Mouse (Mus musculus) hindbrain, postnatal 0 days (tissue): ENCODE measurements at regions not wholly inside any gene's neighbourhood (a gene's known extent, or its start where the extent isn't known, plus 50 kb on each side); places are given as distances from the start of the nearest gene placed in this dataset.

Source experiments
- ATAC-seq: fragments of 200-750 bp; cut with Nextera tagmentation; 2 replicates; pipeline ENCODE4 v1.8.0; 2017; ENCODE audit warnings: mild to moderate bottlenecking, moderate TSS enrichment, moderate library complexity
- DNase-seq: peaks from one replicate; pipeline ENCODE4 v3.0.0-alpha.2; 2015; ENCODE audit warnings: low spot score
- H3K27ac ChIP-seq: fragments of 300-500 bp; sonication (generic); 2 replicates; pipeline ENCODE4 v1.5.1; 2014; ENCODE audit warnings: mild to moderate bottlenecking
- H3K27me3 ChIP-seq: fragments of 300-500 bp; sonication (generic); 2 replicates; pipeline ENCODE4 v1.6.1; 2014; ENCODE audit warnings: low read length, mixed read lengths; ENCODE audit not compliant: insufficient read depth
- H3K36me3 ChIP-seq: fragments of 300-500 bp; sonication (generic); 2 replicates; pipeline ENCODE4 v1.6.1; 2014; ENCODE audit warnings: low read length, mixed read lengths; ENCODE audit not compliant: insufficient read depth
- H3K4me1 ChIP-seq: fragments of 300-500 bp; sonication (generic); 2 replicates; pipeline ENCODE4 v1.6.1; 2014; ENCODE audit warnings: antibody characterized with exemption, low read length, mixed read lengths; ENCODE audit not compliant: insufficient read depth
- H3K4me2 ChIP-seq: fragments of 300-500 bp; sonication (generic); 2 replicates; pipeline ENCODE4 v1.6.1; 2014; ENCODE audit warnings: low read depth, mild to moderate bottlenecking, low read length, moderate library complexity, mixed read lengths
- H3K4me3 ChIP-seq: fragments of 300-500 bp; sonication (generic); 2 replicates; pipeline ENCODE4 v1.5.1; 2014; ENCODE audit warnings: low read length
- H3K9ac ChIP-seq: fragments of 300-500 bp; sonication (generic); replicated peaks from 2 replicates; pipeline ENCODE4 v1.6.1; 2014; ENCODE audit warnings: mild to moderate bottlenecking, low read length, moderate library complexity, mixed read lengths
- H3K9me3 ChIP-seq: fragments of 300-500 bp; sonication (generic); 2 replicates; pipeline ENCODE4 v1.6.1; 2016; ENCODE audit warnings: low read length, mixed read lengths
- CTCF ChIP-seq: IDR thresholded peaks from 2 replicates; pipeline ENCODE4 v1.5.1; 2016; ENCODE audit warnings: antibody characterized with exemption, control low read depth, low read depth
- WGBS: fragments of 180-500 bp; shearing (Covaris S2); extraction: QIAGEN DNeasy Blood & Tissue Kit; methylation state at CpG from one replicate; pipeline ENCODE4 v1.1.7; 2014; 5-methylcytosine and 5-hydroxymethylcytosine counted together

- H3K27ac ChIP-seq, result no peak overlapping the region
- H3K4me3 ChIP-seq, result no peak overlapping the region
- 82% methylated on average over 7 of the region's 7 CpGs for WGBS
- DNase-seq (no peak), ATAC-seq (no peak)
- no peak overlapping the region for H3K4me2 ChIP-seq
- H3K9me3 ChIP-seq, result no peaks in the 10 kb centered on the region
- H3K27me3 ChIP-seq, result no peaks in the 10 kb centered on the region
- TF ChIP-seq CTCF, result no peak
- H3K9ac ChIP-seq, result no peak overlapping the region
- H3K4me1 ChIP-seq, result no peaks in the 10 kb centered on the region
- no peaks in the 10 kb centered on the region for H3K36me3 ChIP-seq
These were observed 107.9 kb downstream of the Gm11146 start for GRCm38 (mm10) chr16:77494042-77494441.

GRCm38 (mm10) chr16:77488155-77488554, 113.7 kb downstream of the Gm11146 start:
- 94% methylated on average over 1 of the region's 1 CpGs for WGBS
- H3K9me3 ChIP-seq, result no peaks in the 10 kb centered on the region
- H3K36me3 ChIP-seq, result no peaks in the 10 kb centered on the region
- DNase-seq, result no peak
- no peak for TF ChIP-seq CTCF
- H3K9ac ChIP-seq, result no peak overlapping the region
- no peaks in the 10 kb centered on the region for H3K4me1 ChIP-seq
- no peak for ATAC-seq
- no peak overlapping the region for H3K27ac ChIP-seq
- H3K27me3 ChIP-seq, result no peaks in the 10 kb centered on the region
- no peak overlapping the region for H3K4me3 ChIP-seq
- H3K4me2 ChIP-seq, result no peak overlapping the region

DNA sequence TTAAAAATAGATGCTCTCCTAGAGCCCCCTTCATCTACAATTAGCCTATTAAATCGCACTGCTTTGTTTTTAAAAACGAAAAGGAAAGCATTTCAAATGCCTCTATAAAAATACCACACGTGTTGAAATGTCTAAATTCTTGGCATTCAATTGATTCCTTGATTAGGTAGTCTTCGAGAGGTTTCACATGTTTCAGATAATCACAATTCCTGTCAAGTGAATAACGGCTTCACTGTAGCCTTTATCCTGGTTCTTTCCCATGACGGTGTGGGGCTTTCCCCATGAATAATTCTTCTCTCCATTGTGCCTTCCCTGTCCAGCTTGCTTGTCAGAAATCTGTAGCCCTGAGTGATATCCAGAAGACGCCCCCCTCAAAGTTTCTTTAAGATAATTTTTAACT, 122.1 kb downstream of the Gm11146 start:
- TF ChIP-seq CTCF, result no peak
- 39% methylated on average over 7 of the region's 7 CpGs for WGBS
- no peak overlapping the region for H3K27ac ChIP-seq

GRCm38 (mm10) chr16:77471868-77472267, 130.0 kb downstream of the Gm11146 start:
- H3K4me1 ChIP-seq, result no peaks in the 10 kb centered on the region
- TF ChIP-seq CTCF, result no peak
- H3K4me3 ChIP-seq, result no peak overlapping the region
- WGBS, result 94% methylated on average over 3 of the region's 3 CpGs
- H3K9ac ChIP-seq, result no peak overlapping the region
- no peak overlapping the region for H3K4me2 ChIP-seq
- DNase-seq (no peak), ATAC-seq (no peak)
- no peaks in the 10 kb centered on the region for H3K27me3 ChIP-seq
- H3K36me3 ChIP-seq, result no peaks in the 10 kb centered on the region
- no peak overlapping the region for H3K27ac ChIP-seq
- H3K9me3 ChIP-seq, result no peaks in the 10 kb centered on the region

More for the DNA sequence above, 122.1 kb downstream of the Gm11146 start:
- Histone ChIP-seq H3K4me3 (no peak overlapping the region), H3K9ac (no peak overlapping the region), H3K9me3 (no peaks in the 10 kb centered on the region), H3K4me2 (no peak overlapping the region), H3K36me3 (no peaks in the 10 kb centered on the region), H3K4me1 (no peaks in the 10 kb centered on the region), H3K27me3 (no peaks in the 10 kb centered on the region)
- ATAC-seq, result no peak
- no peak for DNase-seq

GRCm38 (mm10) chr16:77469903-77470302, 132.0 kb downstream of the Gm11146 start:
- Histone ChIP-seq H3K4me2 (no peak overlapping the region), H3K36me3 (no peaks in the 10 kb centered on the region), H3K4me3 (no peak overlapping the region), H3K4me1 (no peaks in the 10 kb centered on the region), H3K9ac (no peak overlapping the region), H3K27ac (no peak overlapping the region), H3K9me3 (no peaks in the 10 kb centered on the region), H3K27me3 (no peaks in the 10 kb centered on the region)
- no peak for ATAC-seq
- no peak for DNase-seq
- TF ChIP-seq CTCF, result no peak
- 80% methylated on average over 4 of the region's 4 CpGs for WGBS

GRCm38 (mm10) chr16:77469328-77469875, 132.5 kb downstream of the Gm11146 start:
- no peak for ATAC-seq
- TF ChIP-seq CTCF, result no peak
- 66% methylated on average over 6 of the region's 6 CpGs for WGBS

DNA sequence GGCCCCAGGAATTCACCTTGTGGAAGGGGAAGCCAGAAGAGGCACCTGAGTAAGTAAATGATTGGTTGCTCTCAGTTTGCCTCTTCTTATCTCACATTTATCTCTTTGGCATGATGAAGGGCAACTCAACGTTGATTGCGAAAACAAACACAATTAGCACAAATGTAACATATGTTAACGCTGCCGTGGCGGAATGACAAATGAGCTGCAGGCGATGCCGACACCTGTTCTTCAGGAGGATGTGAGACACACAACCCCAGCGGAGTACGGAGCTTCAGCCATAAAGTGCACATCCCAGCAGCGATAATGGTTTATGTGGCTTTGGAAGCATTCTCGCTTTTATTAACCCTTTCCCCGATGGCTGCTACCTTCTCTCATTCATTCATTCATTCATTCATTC, 134.7 kb downstream of the Gm11146 start:
- DNase-seq, result peak; percentile 28
- H3K27ac ChIP-seq, result no peak overlapping the region
- TF ChIP-seq CTCF, result no peak

More at GRCm38 (mm10) chr16:77469328-77469875, 132.5 kb downstream of the Gm11146 start:
- Histone ChIP-seq H3K36me3 (no peaks in the 10 kb centered on the region), H3K4me2 (no peak overlapping the region), H3K9ac (no peak overlapping the region), H3K9me3 (no peaks in the 10 kb centered on the region), H3K27me3 (no peaks in the 10 kb centered on the region), H3K4me3 (no peak overlapping the region), H3K27ac (no peak overlapping the region), H3K4me1 (no peaks in the 10 kb centered on the region)
- DNase-seq, result no peak

More for the DNA sequence above, 134.7 kb downstream of the Gm11146 start:
- no peak overlapping the region for H3K4me3 ChIP-seq
- H3K4me1 ChIP-seq, result no peaks in the 10 kb centered on the region
- H3K9ac ChIP-seq, result no peak overlapping the region
- 81% methylated on average over 12 of the region's 12 CpGs for WGBS
- H3K9me3 ChIP-seq, result no peaks in the 10 kb centered on the region
- ATAC-seq, result no peak
- no peak overlapping the region for H3K4me2 ChIP-seq
- no peaks in the 10 kb centered on the region for H3K36me3 ChIP-seq
- no peaks in the 10 kb centered on the region for H3K27me3 ChIP-seq
